Comparison of ENCODE assay signal across 17 mouse cellular contexts in genomic region chr19:57057568-57057967, GRCm38 (mm10). TPM values are rescaled to one million over a fixed set of nuclear protein-coding genes. Genes with fewer than 3 reads are reported as not detected.
A peak's percentile ranks its signal among the peaks of the same experiment; 100 is the strongest.
DNase-seq lines count a peak whose midpoint lies in the region; ATAC-seq and TF ChIP-seq lines count a peak whose summit lies in the region.
"Had no signal": no experiment of that assay in that cellular context is flagged by ENCODE, and none has a peak within 500 bp of the region (broad histone marks: within the 10 kb centered on the region; RNA-seq: fewer than 3 reads in every experiment).

No protein-coding gene starts in this region.

- H3K27me3 ChIP-seq in testis, adult 2 months (ENCODE audit: control insufficient read depth, insufficient read depth, low read length) = no peaks in the 10 kb centered on the region
- peaks cover 16% of the 10 kb centered on the region; the same call in 1 of the 2 replicates for H3K27me3 ChIP-seq in limb, embryonic 10.5 days (ENCODE audit: low read depth, poor library complexity, severe bottlenecking)
- H3K27me3 ChIP-seq: hindbrain, embryonic 15.5 days; midbrain, embryonic 13.5 days; stomach, embryonic 15.5 days had no signal

- no peaks in the 10 kb centered on the region for H3K9me3 ChIP-seq in limb, embryonic 10.5 days (replicated peaks)
- H3K9me3 ChIP-seq: hindbrain, embryonic 15.5 days; stomach, embryonic 15.5 days had no signal

- H3K4me1 ChIP-seq in testis, adult 2 months (ENCODE audit: control insufficient read depth, insufficient read depth, low read length) = peaks cover 4% of the 10 kb centered on the region
- peaks cover 8% of the 10 kb centered on the region for H3K4me1 ChIP-seq in limb, embryonic 10.5 days
- H3K4me1 ChIP-seq: hindbrain, embryonic 15.5 days; stomach, embryonic 15.5 days had no signal

- no peak overlapping the region for H3K4me3 ChIP-seq in layer of hippocampus, adult 2 months
- no peak overlapping the region for H3K4me3 ChIP-seq in testis, adult 2 months (ENCODE audit: control insufficient read depth, low read depth, low read length)
- H3K4me3 ChIP-seq in limb, embryonic 10.5 days = no peak overlapping the region
- H3K4me3 ChIP-seq: embryonic facial prominence, embryonic 10.5 days; hindbrain, embryonic 15.5 days; limb, embryonic 12.5 days; midbrain, embryonic 13.5 days; stomach, embryonic 15.5 days had no signal

- no peak for ATAC-seq in CD4-positive, CD25-positive, alpha-beta regulatory T cell, adult 4 months
- ATAC-seq: midbrain, embryonic 13.5 days had no signal

- TF ChIP-seq POLR2A in testis, adult 2 months (IDR thresholded peaks at IDR 0.05; ENCODE audit: control insufficient read depth, low read depth, low read length) = no peak

- TF ChIP-seq CTCF in layer of hippocampus, adult 2 months (conservative IDR thresholded peaks at IDR 0.05) = peak; percentile 67
- peak; percentile 31; the same call in 1 of the 2 replicates for TF ChIP-seq CTCF in testis, adult 2 months (IDR thresholded peaks at IDR 0.05; ENCODE audit: control insufficient read depth, insufficient read depth, insufficient replicate concordance, low read depth, low read length)

- no peak overlapping the region for H3K27ac ChIP-seq in layer of hippocampus, adult 2 months
- H3K27ac ChIP-seq in testis, adult 2 months (ENCODE audit: control insufficient read depth, insufficient read depth, low read depth, low read length) = no peak overlapping the region
- no peak overlapping the region for H3K27ac ChIP-seq in limb, embryonic 10.5 days
- H3K27ac ChIP-seq: embryonic facial prominence, embryonic 10.5 days; hindbrain, embryonic 15.5 days; limb, embryonic 12.5 days; midbrain, embryonic 13.5 days; stomach, embryonic 15.5 days had no signal

- 90% methylated on average over 2 of the region's 2 CpGs for WGBS in limb, embryonic 10.5 days

- no peaks in the 10 kb centered on the region for H3K36me3 ChIP-seq in testis, adult 2 months (ENCODE audit: control insufficient read depth, insufficient read depth, low read length)
- peaks cover 7% of the 10 kb centered on the region for H3K36me3 ChIP-seq in limb, embryonic 10.5 days

- DNase-seq in CD4-positive, CD25-positive, alpha-beta regulatory T cell, adult 2 months (ENCODE audit: low read depth, low spot score) = peak; percentile 37
- DNase-seq in layer of hippocampus, adult 2 months (ENCODE audit: low spot score in 2 of 2) = no peak
- DNase-seq in layer of hippocampus, postnatal 25 days (ENCODE audit: extremely low spot score in 1 of 2, low spot score in 1 of 2) = no peak
- no peak for DNase-seq in testis, postnatal 10 days (ENCODE audit: low spot score)
- DNase-seq in limb, embryonic 10.5 days (ENCODE audit: low spot score) = no peak
- no peak for DNase-seq in gastrocnemius, adult 18-20 months (ENCODE audit: low spot score)
- DNase-seq: adrenal gland, adult 2 months; lung, postnatal 36 days; right cerebral cortex, postnatal 25 days; thymus, postnatal 4 days had no signal

RNA-seq across cellular contexts. Expression of gene Afap1l2, which starts 49.5 kb away (rescaled TPM):
- polyA plus RNA-seq in CD4-positive, CD25-positive, alpha-beta regulatory T cell, adult 4 months (2017; shearing (Covaris generic)) = not detected
- total RNA-seq in layer of hippocampus, adult 2 months (2021) = 10 to 100 TPM; 11.4 to 12.0 TPM
- 10 to 100 TPM; 12.6 to 13.7 TPM for total RNA-seq in layer of hippocampus, postnatal 25 days (2021)
- 0.51 and 0.87 TPM in 2 replicates for polyA plus RNA-seq in testis, adult 2 months (2012; rRNA removed)
- 0.51 and 1.1 TPM in 2 replicates for polyA plus RNA-seq in limb, embryonic 10.5 days (2016; fragmentation: Nextera tagmentation; extraction: Ambion mirVana)
- total RNA-seq in gastrocnemius, adult 18-20 months (2021) = 1 to 10 TPM; 1.2 to 1.9 TPM

Comparison
In these comparisons a context has a peak if more than half of its experiments do, and no peak if none do; other contexts are left out.
1. RNA of gene Afap1l2, which starts 49.5 kb away (total RNA-seq): 12.6 to 13.7 TPM in layer of hippocampus, postnatal 25 days and 11.4 to 12.0 TPM in layer of hippocampus, adult 2 months; 1.2 to 1.9 TPM in gastrocnemius, adult 18-20 months; every median in the first group is over 4 times any median in the second.